ENCODE assay signal across 11 mouse cellular contexts in genomic region chr1:83218260-83218659, GRCm38 (mm10). TPM values are rescaled to one million over a fixed set of nuclear protein-coding genes. Genes with fewer than 3 reads are reported as not detected.
A peak's percentile ranks its signal among the peaks of the same experiment; 100 is the strongest.
DNase-seq lines count a peak whose midpoint lies in the region; ATAC-seq and TF ChIP-seq lines count a peak whose summit lies in the region.
"Had no signal": no experiment of that assay in that cellular context is flagged by ENCODE, and none has a peak within 500 bp of the region (broad histone marks: within the 10 kb centered on the region; RNA-seq: fewer than 3 reads in every experiment).

No protein-coding gene starts in this region.

- ATAC-seq in frontal cortex, adult (ENCODE audit: low TSS enrichment), result peak; percentile 90

- TF ChIP-seq POLR2A in brain, embryonic 14.5 days (IDR thresholded peaks at IDR 0.05; ENCODE audit: borderline replicate concordance, extremely low read depth, insufficient read depth, insufficient read length, poor library complexity, severe bottlenecking), result no peak

- peak; percentile 15; the same call in 1 of the 2 replicates for TF ChIP-seq CTCF in brain, embryonic 14.5 days (IDR thresholded peaks at IDR 0.05; ENCODE audit: borderline replicate concordance, extremely low read depth, insufficient read depth, insufficient read length)

- intact Hi-C loops in left cerebral cortex, postnatal 4 days (cut with DNase I), result no loop called here
- intact Hi-C loops in left cerebral cortex, postnatal 14 days (cut with DNase I), result loop anchor here (2.0 to 5.0 kb wide), 2 partner anchors 189 to 499 kb away; partner anchors contain the start of gene Sphkap

- no peak for DNase-seq in frontal cortex, postnatal 25 days (ENCODE audit: low spot score in 2 of 2)
- peak; percentile 11 for DNase-seq in left cerebral cortex, adult 11 months (ENCODE audit: low spot score)
- no peak for DNase-seq in left cerebral cortex, postnatal 4 days
- peak; percentile 76 for DNase-seq in brain, embryonic 14.5 days (ENCODE audit: low read depth)
- DNase-seq in left cerebral cortex, postnatal 14 days (ENCODE audit: low spot score in 2 of 2), result peak; percentile 49 to 50
- DNase-seq in natural killer cell, adult 2 months (ENCODE audit: low spot score in 2 of 2), result no peak
- DNase-seq in urinary bladder, postnatal 4 days (ENCODE audit: low spot score in 2 of 2), result no peak
- DNase-seq: thymus, postnatal 25 days had no signal

RNA-seq across cellular contexts. Expression of gene Daw1, which starts 58.7 kb away (rescaled TPM):
- total RNA-seq in left cerebral cortex, postnatal 4 days (2021), result under 1 TPM; 0.56 to 0.90 TPM
- polyA plus RNA-seq in brain, embryonic 14.5 days (2012; rRNA removed), result 2.3 and 2.8 TPM in 2 replicates
- under 1 TPM; 0.46 to 0.53 TPM for total RNA-seq in left cerebral cortex, postnatal 14 days (2021)
- total RNA-seq: adrenal gland, adult 18-20 months; megakaryocyte progenitor cell, adult 5-6 weeks had no signal

Comparison
In these comparisons a context has a peak if more than half of its experiments do, and no peak if none do; other contexts are left out.
1. DNase-seq: peak in left cerebral cortex, adult 11 months (single experiment), brain, embryonic 14.5 days (single experiment) and left cerebral cortex, postnatal 14 days (2 of 2); none in frontal cortex, postnatal 25 days (0 of 2), left cerebral cortex, postnatal 4 days (single experiment), natural killer cell, adult 2 months (0 of 2) and urinary bladder, postnatal 4 days (0 of 2).